Mouse (Mus musculus): ENCODE measurements around the gene Creb3l2. TPM values are rescaled to one million over a fixed set of nuclear protein-coding genes. Genes with fewer than 3 reads are reported as not detected.

Gene Creb3l2
- polyA plus RNA-seq, 1 experiment from 2014 or later, result 12.9 TPM

DNA sequence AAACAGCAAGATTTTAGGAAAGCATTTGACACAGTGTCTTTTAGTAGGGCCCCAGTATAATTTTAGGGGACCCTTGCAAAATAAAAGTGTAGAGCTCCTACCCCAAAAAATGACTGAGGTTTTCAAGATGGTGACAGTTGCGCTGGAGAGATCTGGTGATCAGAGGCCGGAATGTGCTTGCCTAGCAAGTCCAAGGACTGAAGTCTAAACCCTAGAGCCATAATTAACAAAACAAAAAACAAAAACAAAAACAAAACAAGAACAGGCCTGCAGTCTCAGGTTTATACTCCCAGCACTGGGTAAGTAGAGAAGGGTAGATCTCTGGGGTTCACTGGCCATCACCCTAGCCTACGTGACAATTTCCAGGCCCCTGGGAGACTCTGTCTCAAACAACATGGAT, 3.4 kb downstream of the Creb3l2 start:
- ATAC-seq (replicated peaks; ENCODE audit: low FRiP score) (no peak), DNase-seq (ENCODE audit: low spot score) (no peak)
- no peak overlapping the region for H3K27ac ChIP-seq (ENCODE audit: low read depth, low read length)
- no peaks in the 10 kb centered on the region for H3K27me3 ChIP-seq (replicated peaks; ENCODE audit: control insufficient read depth, insufficient read depth, low read length)
- H3K36me3 ChIP-seq (ENCODE audit: control insufficient read depth, insufficient read depth, low read length), result no peaks in the 10 kb centered on the region
- no peak overlapping the region for H3K4me2 ChIP-seq
- no peak overlapping the region for H3K9ac ChIP-seq (ENCODE audit: low read depth, low read length)
- H3K9me3 ChIP-seq (ENCODE audit: control insufficient read depth, low read length), result no peaks in the 10 kb centered on the region
- 96% methylated on average over 3 of the region's 3 CpGs for WGBS
- no peak overlapping the region for H3K4me3 ChIP-seq (ENCODE audit: low read depth, low read length)
- peaks cover 19% of the 10 kb centered on the region for H3K4me1 ChIP-seq (replicated peaks; ENCODE audit: control insufficient read depth, insufficient read depth, low read length)

DNA sequence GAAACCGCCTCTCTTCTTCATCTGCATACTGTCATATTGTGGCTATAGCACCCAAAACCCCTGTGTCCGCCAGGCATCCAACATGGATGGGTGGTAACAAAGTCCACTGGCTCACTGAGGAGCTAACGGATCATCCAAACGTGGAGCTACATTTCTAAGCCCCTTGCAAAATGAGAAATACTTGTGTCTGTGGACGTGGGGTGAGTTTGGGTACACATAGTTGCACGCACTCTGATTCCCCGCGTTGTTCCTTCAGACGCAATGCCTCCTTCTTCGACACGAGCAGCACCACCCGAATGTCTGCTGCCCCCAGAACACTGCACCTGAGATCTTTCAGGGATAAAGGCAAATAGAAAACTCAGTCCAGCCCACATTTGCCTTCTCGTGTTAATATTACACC, 4.9 kb downstream of the Creb3l2 start:
- WGBS, result 90% methylated on average over 13 of the region's 13 CpGs
- Histone ChIP-seq H3K9ac (ENCODE audit: low read depth, low read length) (no peak overlapping the region), H3K4me2 (no peak overlapping the region), H3K4me3 (ENCODE audit: low read depth, low read length) (no peak overlapping the region), H3K4me1 (replicated peaks; ENCODE audit: control insufficient read depth, insufficient read depth, low read length) (peaks cover 20% of the 10 kb centered on the region), H3K27ac (ENCODE audit: low read depth, low read length) (no peak overlapping the region), H3K27me3 (replicated peaks; ENCODE audit: control insufficient read depth, insufficient read depth, low read length) (no peaks in the 10 kb centered on the region), H3K36me3 (ENCODE audit: control insufficient read depth, insufficient read depth, low read length) (no peaks in the 10 kb centered on the region), H3K9me3 (ENCODE audit: control insufficient read depth, low read length) (no peaks in the 10 kb centered on the region)
- no peak for DNase-seq (ENCODE audit: low spot score)
- ATAC-seq (replicated peaks; ENCODE audit: low FRiP score), result no peak

DNA sequence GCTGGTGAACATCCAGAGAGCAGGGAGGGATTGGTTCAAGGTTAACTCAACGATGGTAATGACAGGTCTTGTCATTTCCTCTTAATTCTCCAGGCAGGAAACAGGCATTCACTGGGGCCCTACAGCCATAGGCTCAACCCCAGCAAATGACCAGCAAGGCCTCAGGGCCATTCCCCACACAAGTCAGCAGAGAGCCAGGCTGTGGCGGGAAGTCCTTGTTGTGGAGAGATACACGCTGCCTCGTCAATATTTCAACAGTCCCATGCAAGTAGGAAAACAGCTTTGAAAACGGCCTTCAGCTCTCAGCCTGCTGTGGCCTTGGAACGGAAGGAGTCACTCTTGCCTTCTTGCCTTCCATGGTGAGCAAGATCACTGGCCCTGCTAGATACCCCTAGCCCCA, 6.6 kb downstream of the Creb3l2 start:
- DNase-seq (ENCODE audit: low spot score) (no peak), ATAC-seq (replicated peaks; ENCODE audit: low FRiP score) (no peak)
- Histone ChIP-seq H3K36me3 (ENCODE audit: control insufficient read depth, insufficient read depth, low read length) (no peaks in the 10 kb centered on the region), H3K9me3 (ENCODE audit: control insufficient read depth, low read length) (no peaks in the 10 kb centered on the region), H3K27ac (ENCODE audit: low read depth, low read length) (no peak overlapping the region), H3K4me2 (no peak overlapping the region), H3K4me1 (replicated peaks; ENCODE audit: control insufficient read depth, insufficient read depth, low read length) (peaks cover 34% of the 10 kb centered on the region), H3K4me3 (ENCODE audit: low read depth, low read length) (no peak overlapping the region), H3K9ac (ENCODE audit: low read depth, low read length) (no peak overlapping the region), H3K27me3 (replicated peaks; ENCODE audit: control insufficient read depth, insufficient read depth, low read length) (no peaks in the 10 kb centered on the region)
- 52% methylated on average over 6 of the region's 6 CpGs for WGBS

DNA sequence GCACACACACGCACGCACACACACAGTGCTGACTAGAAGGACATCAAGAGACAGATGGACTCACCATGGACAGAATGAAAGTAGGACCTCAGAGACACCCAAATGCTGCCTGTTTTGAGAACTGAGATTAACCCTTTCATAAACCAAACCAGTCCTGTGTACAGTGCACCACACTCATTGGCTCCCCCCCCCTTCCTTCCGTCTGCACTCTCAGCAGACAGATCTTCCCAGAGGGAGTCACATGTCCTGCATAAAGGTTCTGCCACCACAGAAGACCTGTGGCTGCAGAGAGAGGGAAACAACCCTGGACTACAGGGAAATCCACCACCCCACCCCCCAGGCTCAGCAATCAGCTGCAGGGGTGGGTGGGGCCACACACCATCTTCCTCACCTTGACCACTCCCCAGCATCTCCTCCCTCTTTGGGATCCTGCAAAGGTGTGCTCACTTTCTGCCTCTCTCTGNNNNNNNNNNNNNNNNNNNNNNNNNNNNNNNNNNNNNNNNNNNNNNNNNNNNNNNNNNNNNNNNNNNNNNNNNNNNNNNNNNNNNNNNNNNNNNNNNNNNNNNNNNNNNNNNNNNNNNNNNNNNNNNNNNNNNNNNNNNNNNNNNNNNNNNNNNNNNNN, 12.0 kb downstream of the Creb3l2 start:
- 0 out of 2 replicates have a peak overlapping the region, but pooled peaks have one; percentile 25 for H3K9ac ChIP-seq (ENCODE audit: low read depth, low read length)
- WGBS, result 78% methylated on average over 3 of the region's 3 CpGs
- no peaks in the 10 kb centered on the region for H3K27me3 ChIP-seq (replicated peaks; ENCODE audit: control insufficient read depth, insufficient read depth, low read length)
- peaks cover 54% of the 10 kb centered on the region for H3K4me1 ChIP-seq (replicated peaks; ENCODE audit: control insufficient read depth, insufficient read depth, low read length)
- no peaks in the 10 kb centered on the region for H3K9me3 ChIP-seq (ENCODE audit: control insufficient read depth, low read length)
- no peak for DNase-seq (ENCODE audit: low spot score)
- H3K4me2 ChIP-seq, result peak overlapping the region; percentile 44; the same call in 1 of the 2 replicates
- peak overlapping the region; percentile 90 for H3K27ac ChIP-seq (ENCODE audit: low read depth, low read length)
- H3K36me3 ChIP-seq (ENCODE audit: control insufficient read depth, insufficient read depth, low read length), result no peaks in the 10 kb centered on the region; the same call in 1 of the 2 replicates
- no peak for ATAC-seq (replicated peaks; ENCODE audit: low FRiP score)
- H3K4me3 ChIP-seq (ENCODE audit: low read depth, low read length), result no peak overlapping the region

DNA sequence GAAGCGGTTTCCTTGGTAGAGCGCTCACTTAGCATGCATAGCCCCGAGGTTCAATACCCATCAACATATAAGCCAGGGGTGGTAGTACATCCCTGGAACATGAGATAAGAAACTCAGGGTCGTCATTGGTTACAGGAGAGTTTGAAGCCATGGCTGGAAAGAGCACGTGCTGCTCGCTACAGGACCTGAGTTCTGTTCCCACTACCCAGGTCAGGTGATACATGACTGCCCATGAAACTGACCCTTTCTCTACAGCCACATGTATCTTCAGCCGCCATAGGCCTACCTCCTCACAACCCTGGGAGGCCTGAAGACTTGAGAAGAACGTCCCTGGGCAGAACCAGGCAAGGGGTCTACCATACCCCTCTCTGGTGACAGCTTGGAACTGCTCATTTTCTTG, 13.0 kb downstream of the Creb3l2 start:
- WGBS, result 82% methylated on average over 8 of the region's 8 CpGs
- H3K36me3 ChIP-seq (ENCODE audit: control insufficient read depth, insufficient read depth, low read length), result no peaks in the 10 kb centered on the region; the same call in 1 of the 2 replicates
- DNase-seq (ENCODE audit: low spot score) (no peak), ATAC-seq (replicated peaks; ENCODE audit: low FRiP score) (no peak)
- no peaks in the 10 kb centered on the region for H3K9me3 ChIP-seq (ENCODE audit: control insufficient read depth, low read length)
- H3K27me3 ChIP-seq (replicated peaks; ENCODE audit: control insufficient read depth, insufficient read depth, low read length), result no peaks in the 10 kb centered on the region
- H3K4me3 ChIP-seq (ENCODE audit: low read depth, low read length), result no peak overlapping the region
- H3K9ac ChIP-seq (ENCODE audit: low read depth, low read length), result no peak overlapping the region
- no peak overlapping the region for H3K27ac ChIP-seq (ENCODE audit: low read depth, low read length)
- peaks cover 44% of the 10 kb centered on the region for H3K4me1 ChIP-seq (replicated peaks; ENCODE audit: control insufficient read depth, insufficient read depth, low read length)
- H3K4me2 ChIP-seq, result no peak overlapping the region

DNA sequence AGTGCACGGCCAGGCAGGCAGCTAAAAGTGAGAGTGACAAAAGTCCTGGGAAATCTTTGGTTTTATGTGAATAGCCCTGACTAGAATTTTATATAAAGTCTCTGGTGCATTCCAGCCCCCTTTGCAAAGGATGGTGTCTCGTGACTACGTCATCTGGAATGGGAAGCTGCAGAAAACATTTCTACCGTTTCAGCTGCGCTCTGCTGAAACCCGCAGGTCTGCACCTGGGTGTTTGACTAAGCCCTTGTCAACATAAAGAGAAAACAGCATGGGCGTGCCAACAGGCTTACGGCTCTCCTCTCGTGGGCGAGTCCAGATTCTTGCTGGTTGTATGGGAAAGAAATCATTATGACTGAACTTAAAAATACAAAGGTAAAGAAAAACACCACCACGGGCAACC, 13.9 kb downstream of the Creb3l2 start:
- H3K9me3 ChIP-seq (ENCODE audit: control insufficient read depth, low read length), result no peaks in the 10 kb centered on the region
- ATAC-seq (replicated peaks; ENCODE audit: low FRiP score), result no peak
- WGBS, result 67% methylated on average over 11 of the region's 11 CpGs
- peak overlapping the region; percentile 10; the same call in 1 of the 2 replicates for H3K4me2 ChIP-seq
- no peak overlapping the region for H3K27ac ChIP-seq (ENCODE audit: low read depth, low read length)
- H3K9ac ChIP-seq (ENCODE audit: low read depth, low read length), result no peak overlapping the region
- peaks cover 40% of the 10 kb centered on the region for H3K4me1 ChIP-seq (replicated peaks; ENCODE audit: control insufficient read depth, insufficient read depth, low read length)
- H3K4me3 ChIP-seq (ENCODE audit: low read depth, low read length), result no peak overlapping the region
- H3K27me3 ChIP-seq (replicated peaks; ENCODE audit: control insufficient read depth, insufficient read depth, low read length), result no peaks in the 10 kb centered on the region
- H3K36me3 ChIP-seq (ENCODE audit: control insufficient read depth, insufficient read depth, low read length), result no peaks in the 10 kb centered on the region; the same call in 1 of the 2 replicates
- no peak for DNase-seq (ENCODE audit: low spot score)

DNA sequence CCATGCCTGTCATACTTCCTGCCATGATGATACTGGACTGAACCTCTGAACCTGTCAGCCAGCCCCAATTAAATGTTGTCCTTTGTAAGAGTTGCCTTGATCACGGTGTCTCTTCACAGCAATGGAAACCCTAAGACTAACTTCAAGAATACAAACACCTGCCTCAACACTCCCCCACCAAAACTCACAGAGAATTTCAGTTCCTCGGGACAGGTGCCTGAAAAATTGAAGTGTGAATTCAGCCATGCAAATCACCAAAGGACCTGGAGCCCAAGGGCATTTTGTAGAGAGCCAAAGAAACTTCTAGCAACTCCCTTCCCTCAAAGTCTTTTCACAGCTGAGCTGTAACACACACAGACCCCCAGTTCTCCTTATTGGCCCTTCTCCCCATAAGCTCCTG, 15.3 kb downstream of the Creb3l2 start:
- H3K27me3 ChIP-seq (replicated peaks; ENCODE audit: control insufficient read depth, insufficient read depth, low read length), result no peaks in the 10 kb centered on the region
- no peak overlapping the region for H3K4me3 ChIP-seq (ENCODE audit: low read depth, low read length)
- peaks cover 33% of the 10 kb centered on the region for H3K4me1 ChIP-seq (replicated peaks; ENCODE audit: control insufficient read depth, insufficient read depth, low read length)
- no peak overlapping the region for H3K4me2 ChIP-seq
- no peak overlapping the region for H3K27ac ChIP-seq (ENCODE audit: low read depth, low read length)
- no peaks in the 10 kb centered on the region; the same call in 1 of the 2 replicates for H3K36me3 ChIP-seq (ENCODE audit: control insufficient read depth, insufficient read depth, low read length)
- no peak overlapping the region for H3K9ac ChIP-seq (ENCODE audit: low read depth, low read length)
- DNase-seq (ENCODE audit: low spot score) (no peak), ATAC-seq (replicated peaks; ENCODE audit: low FRiP score) (no peak)
- 81% methylated on average over 2 of the region's 2 CpGs for WGBS
- no peaks in the 10 kb centered on the region for H3K9me3 ChIP-seq (ENCODE audit: control insufficient read depth, low read length)

DNA sequence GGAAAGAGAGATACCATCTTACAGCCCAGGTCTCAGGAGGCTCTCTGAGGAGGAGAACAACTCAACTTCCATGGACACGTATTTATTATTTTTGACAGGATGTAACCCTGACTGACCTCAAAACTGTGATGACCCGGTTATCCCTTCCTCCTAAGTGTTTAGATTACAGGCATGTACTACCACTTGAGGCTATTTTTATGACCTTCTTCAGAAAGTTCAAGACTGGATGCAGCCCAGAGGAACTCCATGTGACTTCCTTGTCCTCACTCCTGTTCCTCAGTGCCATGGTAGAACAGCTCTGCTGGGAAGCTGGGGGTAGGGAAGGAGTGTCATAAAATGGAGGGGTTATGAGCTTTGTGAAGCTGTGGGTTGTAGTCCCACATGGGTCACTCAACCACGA, 16.1 kb downstream of the Creb3l2 start:
- H3K9ac ChIP-seq (ENCODE audit: low read depth, low read length), result no peak overlapping the region
- H3K27ac ChIP-seq (ENCODE audit: low read depth, low read length), result no peak overlapping the region
- peaks cover 25% of the 10 kb centered on the region for H3K4me1 ChIP-seq (replicated peaks; ENCODE audit: control insufficient read depth, insufficient read depth, low read length)
- DNase-seq (ENCODE audit: low spot score) (no peak), ATAC-seq (replicated peaks; ENCODE audit: low FRiP score) (no peak)
- H3K27me3 ChIP-seq (replicated peaks; ENCODE audit: control insufficient read depth, insufficient read depth, low read length), result no peaks in the 10 kb centered on the region
- no peaks in the 10 kb centered on the region for H3K9me3 ChIP-seq (ENCODE audit: control insufficient read depth, low read length)
- no peak overlapping the region for H3K4me3 ChIP-seq (ENCODE audit: low read depth, low read length)
- H3K36me3 ChIP-seq (ENCODE audit: control insufficient read depth, insufficient read depth, low read length), result no peaks in the 10 kb centered on the region; the same call in 1 of the 2 replicates
- WGBS, result 67% methylated on average over 3 of the region's 3 CpGs
- no peak overlapping the region for H3K4me2 ChIP-seq

DNA sequence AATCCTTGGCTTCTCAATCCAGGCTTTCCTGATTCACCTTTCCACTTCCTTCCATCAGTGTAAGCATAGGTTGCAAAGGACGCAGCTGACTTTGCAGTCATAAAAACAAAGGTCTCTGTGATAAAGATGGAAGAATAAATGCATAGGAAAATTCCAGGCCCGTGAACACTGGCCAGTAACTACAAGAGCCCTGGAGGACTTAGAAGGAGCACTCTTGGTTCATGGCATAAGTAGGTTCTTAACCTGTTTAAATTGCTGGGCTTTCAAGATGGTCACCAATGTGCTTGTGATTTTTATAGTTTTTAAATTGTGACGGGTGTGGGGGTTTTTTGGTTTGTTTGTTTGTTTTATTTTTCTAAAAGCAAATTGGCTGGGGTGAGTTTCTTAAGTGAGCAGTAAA, 16.9 kb downstream of the Creb3l2 start:
- Histone ChIP-seq H3K4me3 (ENCODE audit: low read depth, low read length) (no peak overlapping the region), H3K9ac (ENCODE audit: low read depth, low read length) (no peak overlapping the region), H3K27me3 (replicated peaks; ENCODE audit: control insufficient read depth, insufficient read depth, low read length) (no peaks in the 10 kb centered on the region), H3K36me3 (ENCODE audit: control insufficient read depth, insufficient read depth, low read length) (no peaks in the 10 kb centered on the region; the same call in 1 of the 2 replicates), H3K4me1 (replicated peaks; ENCODE audit: control insufficient read depth, insufficient read depth, low read length) (peaks cover 19% of the 10 kb centered on the region), H3K27ac (ENCODE audit: low read depth, low read length) (no peak overlapping the region), H3K4me2 (no peak overlapping the region), H3K9me3 (ENCODE audit: control insufficient read depth, low read length) (no peaks in the 10 kb centered on the region)
- DNase-seq (ENCODE audit: low spot score), result no peak
- no peak for ATAC-seq (replicated peaks; ENCODE audit: low FRiP score)
- WGBS, result 86% methylated on average over 3 of the region's 3 CpGs
